Mouse (Mus musculus) stomach, embryonic 16.5 days (tissue): ENCODE data around the gene Pafah1b1. TPM values are rescaled to one million over a fixed set of nuclear protein-coding genes. Genes with fewer than 3 reads are reported as not detected.

ENCODE experiments used
- ATAC-seq: fragments of 200-750 bp; cut with Nextera tagmentation; 2 replicates; pipeline ENCODE4 v1.8.0; 2017; ENCODE audit warnings: moderate number of reproducible peaks, moderate TSS enrichment; ENCODE audit not compliant: insufficient read depth, low FRiP score
- H3K27ac ChIP-seq: fragments of 300-500 bp; sonication (generic); 2 replicates; pipeline ENCODE4 v1.5.1; 2014; ENCODE audit warnings: low read length
- H3K27me3 ChIP-seq: fragments of 300-500 bp; sonication (generic); 2 replicates; pipeline ENCODE4 v1.6.1; 2014; ENCODE audit warnings: low read length, control low read depth, mixed read lengths; ENCODE audit not compliant: control insufficient read depth, insufficient read depth
- H3K36me3 ChIP-seq: fragments of 300-500 bp; sonication (generic); 2 replicates; pipeline ENCODE4 v1.6.1; 2014; ENCODE audit warnings: low read length; ENCODE audit not compliant: control insufficient read depth, insufficient read depth
- H3K4me1 ChIP-seq: fragments of 300-500 bp; sonication (generic); 2 replicates; pipeline ENCODE4 v1.6.1; 2014; ENCODE audit warnings: low read length, control low read depth, mixed read lengths; ENCODE audit not compliant: control insufficient read depth, insufficient read depth
- H3K4me2 ChIP-seq: fragments of 300-500 bp; sonication (generic); 2 replicates; pipeline ENCODE4 v1.6.1; 2014; ENCODE audit warnings: low read depth, low read length, mixed read lengths
- H3K4me3 ChIP-seq: fragments of 300-500 bp; sonication (generic); replicated peaks from 2 replicates; pipeline ENCODE4 v1.5.1; 2014; ENCODE audit warnings: mild to moderate bottlenecking, low read length
- H3K9ac ChIP-seq: fragments of 300-500 bp; sonication (generic); 2 replicates; pipeline ENCODE4 v1.6.1; 2014; ENCODE audit warnings: low read length
- H3K9me3 ChIP-seq: fragments of 300-500 bp; sonication (generic); replicated peaks from 2 replicates; pipeline ENCODE4 v1.6.1; 2016; ENCODE audit warnings: low read length, control low read depth; ENCODE audit not compliant: control insufficient read depth
- WGBS: fragments of 180-500 bp; shearing (Covaris S2); extraction: QIAGEN DNeasy Blood & Tissue Kit; methylation state at CpG from one replicate; pipeline ENCODE4 v1.1.7; 2014; 5-methylcytosine and 5-hydroxymethylcytosine counted together
- polyA plus RNA-seq: library from polyadenylated mRNA; unstranded; fragments of >200 nt; fragmentation: Nextera tagmentation; extraction: Ambion mirVana; gene quantifications from 2 replicates; pipeline ENCODE4 v1.2.1, GENCODE M21; 2015

Pafah1b1 gene
- polyA plus RNA-seq, 1 experiment from 2014 or later, result 35.7 TPM

DNA sequence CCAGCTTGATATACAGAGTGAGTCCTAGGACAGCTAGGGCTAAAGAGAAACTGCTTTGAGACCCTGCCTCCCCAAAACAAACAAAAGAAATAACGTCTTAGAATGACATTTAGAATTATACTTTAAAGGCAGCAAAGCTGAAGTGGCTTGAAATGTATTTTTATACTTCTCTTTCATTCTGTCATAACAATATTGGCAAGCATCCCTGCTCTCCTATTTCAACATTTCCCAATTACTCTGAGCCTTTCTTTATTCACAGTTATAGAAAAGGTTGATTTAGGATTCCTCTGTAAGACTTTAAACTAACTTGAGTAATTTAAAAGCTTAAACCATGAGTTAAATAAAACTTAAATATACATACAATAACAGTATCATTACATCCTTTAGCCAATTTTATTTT lies 32.3 kb downstream of the Pafah1b1 start:
- Histone ChIP-seq H3K4me1 (no peaks in the 10 kb centered on the region), H3K36me3 (peaks cover 6% of the 10 kb centered on the region), H3K9me3 (no peaks in the 10 kb centered on the region), H3K4me3 (no peak overlapping the region), H3K9ac (no peak overlapping the region), H3K4me2 (no peak overlapping the region), H3K27me3 (no peaks in the 10 kb centered on the region), H3K27ac (no peak overlapping the region)
- WGBS, result 48% methylated on average over 1 of the region's 1 CpGs
- ATAC-seq, result no peak

DNA sequence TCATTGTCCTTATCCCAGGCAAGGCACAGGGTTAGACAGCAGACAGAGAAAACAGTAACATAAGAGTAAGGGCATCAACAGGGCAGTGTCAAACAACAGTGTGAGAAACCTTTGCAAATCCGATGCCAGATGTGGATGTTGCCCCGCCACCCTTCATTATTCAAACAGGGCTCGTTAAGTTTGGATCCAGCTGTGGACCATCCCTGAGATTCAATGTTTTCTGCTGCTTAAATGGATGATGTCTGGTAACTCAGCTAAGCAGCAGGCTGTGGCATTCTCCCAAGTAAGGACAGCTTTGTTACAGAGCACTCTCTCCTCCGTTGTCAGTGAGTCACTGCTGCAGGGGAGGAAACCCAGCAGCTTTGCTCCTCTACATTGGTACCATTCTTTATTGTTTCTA lies 49.3 kb downstream of the Pafah1b1 start:
- H3K4me3 ChIP-seq, result no peak overlapping the region
- no peak for ATAC-seq
- H3K27me3 ChIP-seq, result no peaks in the 10 kb centered on the region
- no peaks in the 10 kb centered on the region for H3K9me3 ChIP-seq
- H3K4me2 ChIP-seq, result no peak overlapping the region
- no peaks in the 10 kb centered on the region for H3K4me1 ChIP-seq
- no peak overlapping the region for H3K9ac ChIP-seq
- no peak overlapping the region for H3K27ac ChIP-seq
- H3K36me3 ChIP-seq, result peaks cover 17% of the 10 kb centered on the region
- WGBS, result 80% methylated on average over 4 of the region's 4 CpGs

DNA sequence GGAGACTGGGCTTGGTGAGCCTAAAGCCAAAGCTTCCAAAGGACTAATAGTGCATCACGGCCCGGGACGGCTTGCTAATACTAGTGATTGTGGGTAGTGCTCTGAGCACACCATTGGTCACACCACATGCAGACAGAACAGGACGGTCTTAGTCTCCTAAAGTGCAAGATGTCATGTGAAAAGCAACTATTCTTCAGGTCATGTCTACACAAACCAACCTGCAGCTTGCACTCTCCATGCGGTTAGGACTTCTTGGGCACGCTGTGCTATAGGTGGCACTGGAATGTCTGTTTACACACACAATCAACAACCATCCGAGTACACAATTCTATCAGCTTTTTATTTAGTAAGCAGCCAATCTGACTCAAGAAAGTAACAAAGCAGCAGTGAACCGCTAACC lies 49.8 kb downstream of the Pafah1b1 start:
- WGBS, result 94% methylated on average over 8 of the region's 8 CpGs
- no peaks in the 10 kb centered on the region for H3K4me1 ChIP-seq
- peaks cover 16% of the 10 kb centered on the region for H3K36me3 ChIP-seq
- H3K4me3 ChIP-seq, result no peak overlapping the region
- ATAC-seq, result no peak
- H3K27ac ChIP-seq, result no peak overlapping the region
- no peak overlapping the region for H3K4me2 ChIP-seq
- H3K27me3 ChIP-seq, result no peaks in the 10 kb centered on the region
- H3K9ac ChIP-seq, result no peak overlapping the region
- H3K9me3 ChIP-seq, result no peaks in the 10 kb centered on the region

DNA sequence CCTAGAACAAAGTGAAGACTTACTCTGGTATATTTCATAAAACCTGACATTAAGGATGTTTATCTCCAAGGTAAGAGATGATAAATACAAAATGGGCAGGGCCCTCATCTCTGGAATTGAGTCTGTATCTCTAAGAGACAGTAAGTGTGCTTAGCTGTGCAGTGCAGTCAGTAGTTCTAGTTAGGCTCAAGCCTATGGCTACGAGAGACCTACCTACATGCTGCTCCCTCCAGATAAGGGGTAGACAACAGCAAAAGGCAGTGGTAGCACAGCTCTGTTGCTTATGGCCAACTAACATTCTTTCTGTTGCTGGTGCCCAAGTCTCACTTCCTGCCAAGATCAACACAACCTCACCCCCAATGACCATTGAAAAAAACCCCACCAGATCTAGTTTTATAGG lies 50.9 kb downstream of the Pafah1b1 start:
- Histone ChIP-seq H3K9ac (no peak overlapping the region), H3K36me3 (peaks cover 20% of the 10 kb centered on the region), H3K4me1 (no peaks in the 10 kb centered on the region), H3K27me3 (no peaks in the 10 kb centered on the region), H3K4me3 (no peak overlapping the region), H3K9me3 (no peaks in the 10 kb centered on the region), H3K4me2 (no peak overlapping the region), H3K27ac (no peak overlapping the region)
- 84% methylated on average over 1 of the region's 1 CpGs for WGBS
- ATAC-seq, result 0 out of 2 replicates have a peak, but pooled peaks have one; percentile 9

DNA sequence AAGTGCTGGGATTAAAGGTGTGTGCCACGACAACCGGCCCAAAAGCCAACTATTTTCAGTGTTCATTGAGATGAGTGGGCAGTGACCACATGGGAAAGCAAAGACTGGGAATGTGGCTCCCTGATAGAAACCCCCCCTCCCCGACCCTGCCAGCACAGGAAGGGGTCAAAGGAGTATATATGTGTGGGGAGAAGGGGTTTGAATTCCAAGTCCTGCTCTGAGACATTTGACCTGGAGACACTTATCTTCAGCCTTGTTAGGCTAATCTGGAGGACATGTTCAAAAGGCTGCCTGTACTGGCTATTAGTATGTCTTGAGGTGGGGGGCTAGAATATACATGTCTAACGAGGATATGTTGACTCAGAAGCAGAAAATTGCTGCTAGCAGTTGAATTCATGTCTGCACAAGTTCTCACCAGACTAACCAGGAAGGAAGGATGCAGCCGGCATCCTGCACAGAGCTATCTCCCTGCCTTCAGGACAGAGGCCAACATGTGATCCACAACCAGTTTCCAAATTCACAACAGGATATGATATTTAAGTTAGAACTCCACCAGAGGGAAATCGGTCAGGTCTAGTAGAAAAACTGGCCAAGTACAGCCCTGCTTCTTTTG lies 51.5 kb downstream of the Pafah1b1 start:
- no peaks in the 10 kb centered on the region for H3K4me1 ChIP-seq
- no peak overlapping the region for H3K4me2 ChIP-seq
- no peak overlapping the region for H3K27ac ChIP-seq
- WGBS, result 78% methylated on average over 6 of the region's 6 CpGs
- H3K4me3 ChIP-seq, result no peak overlapping the region
- no peak for ATAC-seq
- H3K9me3 ChIP-seq, result no peaks in the 10 kb centered on the region
- H3K9ac ChIP-seq, result no peak overlapping the region
- H3K27me3 ChIP-seq, result no peaks in the 10 kb centered on the region
- H3K36me3 ChIP-seq, result peaks cover 19% of the 10 kb centered on the region

DNA sequence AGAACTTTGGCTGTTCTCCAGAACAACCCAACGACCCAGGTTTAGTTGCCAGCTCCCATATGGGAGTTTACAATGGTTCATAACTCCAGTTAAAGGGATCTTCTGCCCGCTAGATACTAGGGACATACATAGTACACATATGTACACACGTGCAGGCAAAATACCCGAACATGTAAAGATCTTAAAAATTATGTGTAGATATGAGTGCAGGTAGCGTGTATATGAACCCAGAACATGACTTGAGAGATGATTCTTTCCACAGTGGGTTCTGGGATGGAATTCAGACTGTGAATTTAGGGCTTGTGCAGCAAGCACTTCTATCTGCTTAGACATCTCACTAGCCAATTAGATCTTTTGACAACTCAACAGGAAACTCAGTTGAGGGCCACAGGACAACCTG lies 52.6 kb downstream of the Pafah1b1 start:
- ATAC-seq, result no peak
- Histone ChIP-seq H3K27me3 (no peaks in the 10 kb centered on the region), H3K4me1 (no peaks in the 10 kb centered on the region), H3K36me3 (peaks cover 23% of the 10 kb centered on the region), H3K27ac (no peak overlapping the region), H3K4me2 (no peak overlapping the region), H3K4me3 (no peak overlapping the region), H3K9ac (no peak overlapping the region), H3K9me3 (no peaks in the 10 kb centered on the region)
- 82% methylated on average over 5 of the region's 5 CpGs for WGBS

DNA sequence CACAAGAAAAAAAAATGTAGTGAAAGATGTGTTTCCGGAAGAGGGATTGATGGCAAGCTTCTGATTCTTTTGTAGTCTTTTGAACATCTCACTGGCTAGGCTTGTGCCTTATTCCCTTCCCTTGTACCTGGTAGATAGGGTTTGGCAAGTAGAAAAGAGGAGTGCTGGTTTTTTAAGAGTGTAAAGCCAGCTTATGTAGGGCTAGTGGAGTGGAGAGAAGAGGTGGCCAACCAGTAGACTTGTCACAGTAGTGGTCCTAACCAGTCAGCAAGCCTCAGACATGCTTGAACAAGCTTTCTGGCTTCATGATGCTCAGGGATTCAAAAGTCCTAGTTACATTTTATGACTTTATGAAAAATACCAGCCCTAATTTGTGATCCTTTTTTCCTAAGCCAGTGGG lies 53.5 kb downstream of the Pafah1b1 start:
- Histone ChIP-seq H3K9me3 (no peaks in the 10 kb centered on the region), H3K4me3 (no peak overlapping the region), H3K27me3 (no peaks in the 10 kb centered on the region), H3K4me1 (no peaks in the 10 kb centered on the region), H3K36me3 (peaks cover 23% of the 10 kb centered on the region), H3K27ac (no peak overlapping the region), H3K9ac (no peak overlapping the region), H3K4me2 (no peak overlapping the region)
- WGBS, result 85% methylated on average over 1 of the region's 1 CpGs
- no peak for ATAC-seq

DNA sequence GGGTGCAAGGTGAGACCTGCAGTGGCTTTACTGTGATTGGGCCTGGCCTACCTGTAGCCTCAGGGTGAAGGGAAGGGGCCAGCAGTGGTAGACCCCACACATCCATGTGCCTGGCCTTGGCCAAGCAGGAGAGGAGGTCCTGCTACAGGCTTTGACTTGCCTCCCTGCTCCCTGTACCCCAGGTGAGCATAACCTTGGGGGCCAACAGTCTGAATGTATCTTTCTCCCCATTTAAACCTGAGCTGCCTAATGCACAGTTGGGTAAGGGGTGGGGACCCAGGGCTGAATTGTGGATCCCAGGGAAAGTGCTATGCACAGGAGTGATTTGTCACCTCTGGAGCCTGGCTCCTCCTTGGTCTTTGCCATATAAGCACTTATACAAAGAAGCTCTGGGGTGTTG lies 54.3 kb downstream of the Pafah1b1 start:
- ATAC-seq, result no peak
- peaks cover 23% of the 10 kb centered on the region for H3K36me3 ChIP-seq

DNA sequence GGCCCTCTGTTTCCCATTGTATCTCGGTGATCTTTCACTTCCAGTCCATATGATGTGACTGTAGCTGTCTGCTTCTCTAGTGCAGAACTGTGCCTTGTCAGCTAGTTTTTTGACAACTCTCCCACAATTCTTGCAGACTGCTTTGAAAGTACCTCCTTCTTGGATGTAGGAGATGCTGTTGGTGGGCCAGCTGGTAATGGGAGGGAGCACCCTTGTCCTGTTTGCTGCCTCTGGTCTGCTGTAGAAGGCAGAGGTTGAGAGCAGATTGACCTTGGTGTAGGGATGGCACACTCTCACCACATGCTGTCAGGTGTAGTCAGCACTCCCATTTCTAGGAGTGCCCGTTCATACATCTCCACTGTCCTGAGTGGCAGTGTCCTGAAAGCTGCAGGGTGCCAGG lies 55.5 kb downstream of the Pafah1b1 start:
- H3K4me2 ChIP-seq, result no peak overlapping the region
- no peaks in the 10 kb centered on the region for H3K27me3 ChIP-seq
- no peaks in the 10 kb centered on the region for H3K4me1 ChIP-seq
- no peak overlapping the region for H3K9ac ChIP-seq
- 81% methylated on average over 2 of the region's 2 CpGs for whole genome bisulfite sequencing
- peaks cover 29% of the 10 kb centered on the region for H3K36me3 ChIP-seq
- no peak overlapping the region for H3K27ac ChIP-seq
- H3K4me3 ChIP-seq, result no peak overlapping the region
- no peaks in the 10 kb centered on the region for H3K9me3 ChIP-seq
- no peak for ATAC-seq

More for the DNA sequence above, 54.3 kb downstream of the Pafah1b1 start:
- no peaks in the 10 kb centered on the region for H3K4me1 ChIP-seq
- H3K9ac ChIP-seq, result no peak overlapping the region
- no peak overlapping the region for H3K4me3 ChIP-seq
- no peak overlapping the region for H3K27ac ChIP-seq
- no peak overlapping the region for H3K4me2 ChIP-seq
- H3K9me3 ChIP-seq, result no peaks in the 10 kb centered on the region
- no peaks in the 10 kb centered on the region for H3K27me3 ChIP-seq

DNA sequence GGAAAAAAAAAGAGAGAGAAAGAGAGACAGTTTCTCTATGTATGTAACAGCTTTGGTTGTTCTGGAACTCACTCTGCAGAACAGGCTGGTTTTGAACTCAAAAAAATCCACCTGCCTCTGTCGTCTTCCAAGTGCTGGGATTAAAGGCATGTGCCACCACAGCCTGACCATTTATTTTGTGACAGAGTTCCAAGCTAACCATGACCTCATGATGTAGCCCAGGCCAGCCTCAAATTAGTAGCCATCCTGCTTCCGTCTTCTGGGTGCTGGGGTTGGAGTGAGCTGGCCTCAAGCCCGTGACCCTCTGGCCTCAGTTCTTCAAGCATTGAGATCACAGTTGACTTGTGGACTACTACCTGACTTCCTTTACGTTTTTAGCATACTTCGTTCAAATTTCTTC lies 56.0 kb downstream of the Pafah1b1 start:
- H3K9me3 ChIP-seq, result no peaks in the 10 kb centered on the region
- H3K36me3 ChIP-seq, result peaks cover 29% of the 10 kb centered on the region
- no peaks in the 10 kb centered on the region for H3K4me1 ChIP-seq
- no peak overlapping the region for H3K4me2 ChIP-seq
- no peak overlapping the region for H3K27ac ChIP-seq
- 90% methylated on average over 5 of the region's 5 CpGs for WGBS
- H3K4me3 ChIP-seq, result no peak overlapping the region
- H3K9ac ChIP-seq, result no peak overlapping the region
- H3K27me3 ChIP-seq, result no peaks in the 10 kb centered on the region
- no peak for ATAC-seq
